Mouse (Mus musculus): ENCODE measurements around the gene A630095N17Rik.
"Not testable (repeated sequence)": the region's sequence is repeated elsewhere in the genome, so short reads cannot be mapped to it uniquely, and the experiment has no call there.

- TF ChIP-seq CTCF (IDR thresholded peaks at IDR 0.05; ENCODE audit: borderline replicate concordance, insufficient read depth, low read depth, low read length); POLR2A (IDR thresholded peaks at IDR 0.05; ENCODE audit: borderline replicate concordance, insufficient read depth, low read length): not testable (repeated sequence)
Observed at GRCm38 (mm10) chr1:75232489-75232888, 587 bp upstream of the A630095N17Rik start.
